Mouse (Mus musculus) spleen, adult 12 weeks (tissue): Measurements from ENCODE around the gene Dpp3.
"Not testable (repeated sequence)": the region's sequence is repeated elsewhere in the genome, so short reads cannot be mapped to it uniquely, and the experiment has no call there.

Source experiments
- DNase-seq: peaks from one replicate; pipeline ENCODE4 v3.0.0; 2022; ENCODE audit warnings: low spot score

Dpp3 gene

DNA sequence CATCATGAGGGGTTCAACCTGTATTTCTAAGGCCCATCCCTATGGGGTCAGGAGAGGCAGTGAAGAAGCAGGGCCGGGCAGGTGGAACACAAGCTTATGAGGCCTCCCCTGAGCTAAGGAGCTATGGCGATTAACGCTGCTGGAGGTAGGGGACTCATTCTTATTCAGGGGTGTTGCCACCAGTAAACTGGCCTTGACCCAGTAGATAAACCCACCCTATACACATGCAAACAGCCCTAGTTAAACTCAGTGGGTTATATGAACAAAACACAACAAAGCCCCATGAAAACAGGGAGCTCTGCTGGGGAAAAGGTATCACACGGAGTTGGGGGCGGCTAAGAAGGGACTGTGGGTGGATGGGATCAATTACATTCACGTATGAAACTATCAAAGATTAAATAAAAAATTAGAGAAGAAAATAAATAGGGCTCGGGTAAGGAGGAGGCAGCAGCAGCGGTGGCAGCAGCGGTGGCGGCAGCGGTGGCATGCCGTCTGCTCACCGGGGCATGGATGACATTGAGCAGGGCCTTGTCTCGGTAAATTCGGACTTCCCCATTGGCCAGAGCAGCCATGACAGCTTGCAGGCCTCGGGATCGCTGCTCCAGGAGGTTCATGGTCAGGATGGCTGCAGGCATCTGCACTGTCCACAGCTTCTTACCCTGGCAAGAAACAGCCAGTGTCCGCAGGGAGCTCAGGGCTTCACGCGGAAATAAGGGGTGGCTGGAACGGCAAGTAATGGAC, 31.1 kb downstream of the Dpp3 start:
- DNase-seq, result no peak

DNA sequence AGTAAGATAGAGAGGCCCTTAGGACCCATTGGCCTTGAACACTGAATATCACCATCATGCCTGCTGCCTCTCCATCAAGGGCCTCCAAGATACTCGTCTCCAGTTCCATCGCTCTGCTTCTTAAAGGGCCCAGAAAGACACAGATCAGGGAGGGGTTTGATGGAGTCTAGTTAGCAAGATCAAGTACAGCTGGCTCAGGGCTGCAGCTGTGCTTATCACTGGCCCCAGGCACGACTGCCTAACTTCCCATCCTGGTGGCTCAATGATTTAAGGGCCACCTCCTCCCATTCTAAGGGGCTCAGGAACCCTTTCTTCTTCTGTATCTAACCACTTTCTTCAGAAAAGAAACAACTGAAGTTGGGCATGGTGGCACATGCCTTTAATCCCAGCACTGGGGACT, 36.3 kb downstream of the Dpp3 start:
- DNase-seq, result no peak

DNA sequence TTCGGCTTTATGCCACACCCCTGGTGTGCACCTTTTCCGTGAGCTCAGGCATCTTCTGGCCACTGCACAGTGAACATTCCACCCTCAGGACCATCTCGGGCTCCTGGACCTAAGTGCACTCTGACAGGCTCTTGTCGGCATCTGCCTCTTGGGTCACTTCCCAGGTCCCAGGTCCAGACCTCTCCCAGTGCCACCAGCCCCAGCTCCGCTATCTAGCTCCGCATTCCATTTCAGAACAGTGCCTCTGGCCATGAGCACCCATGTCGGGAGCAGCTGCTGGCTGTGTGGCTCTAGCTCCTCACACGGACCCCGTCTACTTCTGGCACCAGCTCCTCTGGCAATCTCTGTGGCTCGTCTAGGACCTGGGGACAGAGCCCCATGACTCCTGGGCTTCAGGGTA, 38.3 kb downstream of the Dpp3 start:
- DNase-seq, result no peak

DNA sequence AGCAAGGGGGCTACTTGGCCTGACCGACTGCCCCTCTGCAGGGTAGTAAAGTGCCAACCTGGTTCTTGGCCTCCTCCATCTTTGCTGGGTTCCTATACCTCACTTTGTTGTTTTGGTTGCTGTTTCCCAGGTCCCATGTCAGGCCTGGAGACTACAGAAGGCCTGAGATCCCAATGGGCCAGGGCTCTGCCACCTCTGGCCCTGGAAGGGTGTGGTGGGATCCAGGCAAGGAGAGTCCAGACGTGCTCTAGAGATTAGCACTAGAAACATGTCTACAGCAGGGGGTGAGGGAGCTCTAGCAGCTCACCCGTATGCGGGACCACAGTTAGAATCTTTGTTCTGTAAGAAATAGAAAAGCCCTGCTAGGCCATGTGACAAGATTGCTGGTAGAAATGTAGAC, 44.1 kb downstream of the Dpp3 start:
- no peak for DNase-seq

DNA sequence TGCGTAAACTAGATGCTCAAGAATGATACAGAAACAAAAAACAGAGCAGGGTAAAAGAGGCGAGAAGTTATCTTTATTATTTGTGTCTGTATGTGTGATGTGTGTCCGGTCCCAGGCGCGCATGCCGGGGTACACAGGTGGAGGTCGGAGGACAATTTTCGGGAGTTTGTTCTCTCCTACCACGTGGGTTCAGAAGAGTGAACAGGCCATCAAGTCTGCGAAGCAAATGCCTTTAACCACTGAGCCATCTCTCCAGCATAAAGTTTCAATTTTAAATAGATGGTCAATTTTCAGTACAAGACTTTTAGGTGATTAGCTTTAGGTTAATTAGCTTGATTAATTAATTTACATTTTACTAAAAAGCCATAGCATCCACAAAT, 48.8 kb downstream of the Dpp3 start:
- no peak for DNase-seq

DNA sequence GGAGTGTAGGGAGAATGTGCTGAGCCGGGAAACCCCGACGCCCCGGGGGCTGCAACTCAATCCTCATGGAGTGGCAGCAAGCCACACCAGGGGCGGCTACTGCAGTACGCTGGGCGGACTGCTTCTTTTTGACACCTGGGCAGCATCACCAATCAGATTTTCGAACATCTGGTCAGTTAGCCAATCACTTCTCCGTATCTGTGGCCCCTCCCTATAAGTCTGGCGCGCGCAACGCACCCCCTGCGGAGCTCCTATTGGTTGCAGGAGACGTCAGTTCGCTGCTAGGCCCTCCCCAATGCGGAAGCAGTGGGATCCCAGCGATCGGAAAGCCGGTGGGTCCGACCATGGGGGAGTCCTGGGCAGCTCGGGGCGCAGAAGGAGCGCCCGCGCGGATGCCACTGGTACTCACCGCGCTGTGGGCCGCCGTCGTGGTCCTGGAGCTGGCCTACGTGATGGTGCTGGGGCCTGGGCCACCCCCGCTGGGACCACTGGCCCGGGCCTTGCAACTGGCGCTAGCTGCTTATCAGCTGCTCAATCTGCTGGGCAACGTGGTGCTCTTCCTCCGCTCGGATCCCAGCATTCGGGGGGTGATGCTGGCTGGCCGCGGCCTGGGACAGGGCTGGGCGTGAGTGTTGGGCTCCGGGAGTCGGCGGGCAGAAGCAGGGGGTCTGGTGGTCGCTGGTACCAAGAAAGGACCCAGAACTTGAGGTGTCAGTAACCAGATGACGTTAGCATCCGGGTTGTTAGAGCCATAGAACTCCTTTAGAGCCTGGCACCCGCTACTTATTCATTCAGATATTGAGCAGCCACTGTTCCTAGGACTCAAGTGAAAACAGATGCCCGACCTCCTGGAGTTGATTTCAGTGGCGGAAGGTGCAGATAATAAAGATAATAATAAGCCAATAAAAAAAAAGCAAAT, 49.4 kb downstream of the Dpp3 start, which contains the start of gene Zdhhc24:
Gene Zdhhc24, plus strand, starts transcription at position 264 of the 919 bp plus-strand sequence.
- peak; percentile 96 for DNase-seq

DNA sequence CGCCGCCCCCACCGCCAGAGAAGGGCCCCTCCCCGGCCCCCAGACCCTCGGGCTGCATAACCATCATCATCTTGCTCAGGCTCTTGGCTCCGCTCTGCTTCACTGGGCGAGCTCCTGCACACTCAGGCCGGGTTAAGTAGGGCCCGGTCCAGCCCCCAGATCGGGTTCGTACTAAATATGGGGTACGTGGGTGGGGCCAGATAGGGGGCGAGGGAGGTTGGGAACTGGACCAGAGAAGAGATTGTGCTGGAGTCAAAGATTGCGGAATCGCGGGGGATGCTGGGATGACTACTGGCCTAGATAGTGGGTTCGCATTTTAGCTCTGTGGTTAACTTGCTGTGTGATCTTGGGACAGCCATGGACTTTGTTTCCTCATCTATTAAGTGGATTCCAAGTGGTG, 50.3 kb downstream of the Dpp3 start, which contains the start of gene Actn3:
Gene Actn3, minus strand, starts transcription at position 125 of the 400 bp plus-strand sequence.
- DNase-seq, result no peak

DNA sequence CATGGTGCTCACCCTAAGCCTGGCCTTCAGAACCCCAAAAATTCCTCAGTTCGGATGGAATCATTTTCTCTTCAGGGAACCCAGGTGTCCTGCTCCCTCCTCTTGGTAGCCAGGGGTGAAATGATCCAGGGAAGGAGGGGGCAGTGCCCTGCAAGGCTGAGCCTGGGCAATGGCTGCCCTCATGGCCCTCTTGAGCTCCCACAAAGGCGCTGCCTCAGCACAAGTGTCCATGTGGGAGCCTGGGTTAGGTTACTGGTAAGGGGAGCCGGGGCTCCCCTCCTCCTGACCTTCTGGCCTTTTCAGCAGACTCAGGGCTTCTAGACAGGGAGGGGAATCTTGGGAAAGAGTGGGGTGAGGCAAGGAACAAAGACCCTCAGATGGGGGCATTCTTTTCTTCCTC, 51.3 kb downstream of the Dpp3 start:
- no peak for DNase-seq

DNA sequence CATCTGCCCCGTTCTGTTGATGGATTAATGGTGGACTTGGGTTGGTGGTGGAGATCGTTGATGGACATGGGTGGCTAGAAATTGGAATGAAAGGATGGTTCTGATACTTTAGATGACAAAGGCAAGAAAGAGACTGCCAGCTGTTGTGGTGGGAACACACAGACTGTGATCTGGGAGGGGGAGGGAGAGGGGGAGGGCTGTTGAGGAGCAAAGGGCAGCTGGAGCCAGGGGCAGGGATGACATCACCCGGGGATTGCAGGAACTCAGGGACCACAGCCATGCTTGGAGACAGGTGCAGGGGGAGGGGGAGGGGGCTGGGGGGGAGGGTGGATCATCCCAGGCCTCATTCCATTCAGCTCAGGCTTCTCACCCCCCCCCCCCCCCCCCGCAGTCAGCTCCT, 51.8 kb downstream of the Dpp3 start:
- DNase-seq, result no peak

DNA sequence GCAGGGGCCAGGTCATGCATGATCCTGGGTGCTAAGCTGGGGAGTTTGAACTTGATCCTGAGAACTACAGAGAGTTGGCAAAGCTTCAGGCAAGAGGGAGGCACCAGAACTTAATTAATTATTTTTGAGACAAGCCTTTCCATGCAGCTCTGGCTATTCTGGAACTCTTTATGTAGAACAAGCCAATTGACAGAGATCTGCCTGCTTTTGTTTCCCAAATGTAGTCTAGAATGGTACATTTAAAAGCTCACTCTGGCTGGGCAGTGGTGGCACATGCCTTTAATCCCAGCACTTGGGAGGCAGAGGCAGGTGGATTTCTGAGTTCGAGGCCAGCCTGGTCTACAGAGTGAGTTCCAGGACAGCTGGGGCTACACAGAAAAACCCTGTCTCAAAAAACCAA, 53.5 kb downstream of the Dpp3 start:
- DNase-seq, result not testable (repeated sequence)

DNA sequence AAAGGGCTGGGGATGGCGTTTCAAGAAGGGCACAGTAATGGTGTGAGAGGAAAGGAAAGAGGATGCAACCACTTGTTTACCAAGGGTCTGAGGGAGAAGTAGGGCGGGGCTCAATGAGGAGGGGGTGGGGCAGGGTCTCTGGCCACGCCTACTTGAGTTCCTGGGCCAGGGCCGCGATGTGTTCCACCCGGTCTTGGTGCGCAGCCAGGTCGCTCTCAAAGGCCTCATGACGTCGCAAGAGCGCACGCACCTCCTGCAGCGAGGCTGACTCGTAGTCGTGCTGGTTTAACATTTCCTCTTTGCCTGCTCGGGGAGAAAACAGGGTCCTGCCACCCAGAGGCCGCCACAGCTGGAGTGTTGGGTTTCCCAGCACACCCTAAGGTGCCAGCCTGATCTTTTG, 62.9 kb downstream of the Dpp3 start:
- DNase-seq, result no peak

DNA sequence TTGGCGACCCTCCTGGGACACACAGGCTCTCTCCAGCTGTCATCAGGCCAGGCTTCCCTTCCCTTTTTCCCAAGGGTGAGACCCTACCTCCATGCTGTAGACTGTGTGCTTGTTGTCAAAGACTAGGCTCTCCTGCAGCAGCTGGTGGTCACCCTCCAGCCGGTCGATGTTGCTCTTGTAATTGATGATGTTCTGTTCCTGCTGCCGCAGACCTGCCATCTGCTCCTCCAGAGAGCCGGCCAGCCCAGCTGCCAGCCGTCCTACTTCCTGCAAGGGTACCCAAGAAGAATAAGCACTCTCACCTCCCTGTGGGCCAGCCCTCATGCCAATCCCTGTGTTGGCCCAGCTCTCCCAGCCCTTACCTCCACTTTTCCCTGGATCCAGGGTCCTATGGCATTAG, 65.0 kb downstream of the Dpp3 start:
- no peak for DNase-seq

DNA sequence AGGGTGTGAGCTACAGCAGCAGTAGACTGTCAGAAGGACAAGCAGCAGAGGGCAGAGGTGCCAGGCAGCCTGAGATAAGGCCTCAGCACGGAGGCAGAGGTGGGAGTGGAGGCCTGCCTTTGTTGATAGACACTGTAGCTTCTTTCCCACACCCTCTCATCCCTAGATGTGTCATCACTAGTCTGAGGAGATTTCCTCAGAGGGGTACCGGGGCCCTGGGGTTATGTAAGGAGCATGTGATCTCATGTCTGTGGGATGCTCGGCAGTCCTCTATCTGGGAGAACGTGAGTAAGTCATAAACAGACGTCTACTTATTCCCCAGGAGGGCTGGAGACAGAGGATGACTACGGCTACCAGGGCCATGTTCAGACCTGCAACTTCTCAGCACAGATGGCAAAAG, 69.0 kb downstream of the Dpp3 start:
- DNase-seq, result peak; percentile 62
